Mouse (Mus musculus): ENCODE measurements around the gene Ipo11. TPM values are rescaled to one million over a fixed set of nuclear protein-coding genes. Genes with fewer than 3 reads are reported as not detected.

The Ipo11 gene
- total and polyA plus RNA-seq, 2 experiments from 2014 or later = 30.4 to 35.1 TPM

DNA sequence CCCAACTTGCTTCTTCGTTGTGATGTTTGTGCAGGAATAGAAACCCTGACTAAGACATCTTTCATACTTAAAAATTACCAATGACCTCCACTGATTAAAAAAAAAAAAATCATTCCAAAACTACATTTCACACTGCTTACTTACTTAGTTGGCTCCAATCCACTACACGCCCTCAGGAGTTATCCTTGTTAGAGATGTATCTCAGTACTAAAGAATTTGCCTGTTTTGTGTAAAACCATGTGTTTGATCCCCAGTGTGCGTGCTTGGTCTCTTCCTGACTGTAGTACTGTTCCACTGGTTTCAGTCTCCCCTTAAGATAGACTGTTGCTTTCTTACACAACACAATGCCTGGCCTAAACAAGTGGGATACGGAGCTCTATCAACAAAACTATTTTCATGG, 117.0 kb downstream of the Ipo11 start:
- H3K27ac ChIP-seq (ENCODE audit: low read depth) = no peak overlapping the region
- no peak overlapping the region for H3K4me2 ChIP-seq (ENCODE audit: low read depth, low read length)
- no peak overlapping the region for H3K9ac ChIP-seq (replicated peaks; ENCODE audit: low read depth, low read length)
- ATAC-seq (ENCODE audit: insufficient read depth, low read depth) (no peak), DNase-seq (ENCODE audit: low spot score) (no peak)
- no peak for TF ChIP-seq EP300 (IDR thresholded peaks at IDR 0.05; ENCODE audit: low read depth)
- TF ChIP-seq CTCF (IDR thresholded peaks at IDR 0.05; ENCODE audit: low read depth) = no peak
- no peaks in the 10 kb centered on the region; the same call in none of the 2 replicates for H3K36me3 ChIP-seq (replicated peaks; ENCODE audit: control insufficient read depth, insufficient read depth, low read length)
- H3K4me3 ChIP-seq (ENCODE audit: low read depth, low read length) = no peak overlapping the region
- no peaks in the 10 kb centered on the region for H3K9me3 ChIP-seq (replicated peaks; ENCODE audit: control insufficient read depth, low read length)
- no peaks in the 10 kb centered on the region for H3K27me3 ChIP-seq (ENCODE audit: control insufficient read depth, insufficient read depth, low read length)
- 68% methylated on average over 4 of the region's 4 CpGs for WGBS
- H3K4me1 ChIP-seq (ENCODE audit: control insufficient read depth, insufficient read depth) = no peaks in the 10 kb centered on the region

DNA sequence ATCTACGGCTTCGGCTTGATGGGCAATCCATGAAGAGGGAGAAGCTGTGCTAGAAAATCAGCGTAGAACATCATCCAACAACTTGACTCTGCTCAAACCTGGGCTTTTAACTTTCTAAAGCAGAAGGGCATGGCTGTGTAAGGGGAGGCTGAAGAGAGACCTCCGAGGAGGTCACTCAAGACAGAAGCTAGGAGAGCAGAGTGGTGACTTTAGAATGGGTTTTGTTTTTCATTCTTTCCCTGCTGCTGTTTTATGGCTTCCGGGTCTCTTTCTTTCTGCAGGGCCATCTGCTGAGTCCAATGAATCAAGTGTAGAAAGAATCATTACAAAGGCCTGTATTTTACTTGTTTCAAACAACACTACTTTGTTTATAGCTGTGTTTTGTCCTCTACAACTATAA, 119.7 kb downstream of the Ipo11 start:
- Histone ChIP-seq H3K9me3 (replicated peaks; ENCODE audit: control insufficient read depth, low read length) (no peaks in the 10 kb centered on the region), H3K27ac (ENCODE audit: low read depth) (no peak overlapping the region), H3K36me3 (replicated peaks; ENCODE audit: control insufficient read depth, insufficient read depth, low read length) (peaks cover under 1% of the 10 kb centered on the region; the same call in 1 of the 2 replicates), H3K4me1 (ENCODE audit: control insufficient read depth, insufficient read depth) (no peaks in the 10 kb centered on the region), H3K4me2 (ENCODE audit: low read depth, low read length) (no peak overlapping the region), H3K27me3 (ENCODE audit: control insufficient read depth, insufficient read depth, low read length) (no peaks in the 10 kb centered on the region), H3K9ac (replicated peaks; ENCODE audit: low read depth, low read length) (no peak overlapping the region), H3K4me3 (ENCODE audit: low read depth, low read length) (no peak overlapping the region)
- TF ChIP-seq CTCF (IDR thresholded peaks at IDR 0.05; ENCODE audit: low read depth) = no peak
- TF ChIP-seq EP300 (IDR thresholded peaks at IDR 0.05; ENCODE audit: low read depth) = no peak
- 90% methylated on average over 5 of the region's 5 CpGs for WGBS
- ATAC-seq (ENCODE audit: insufficient read depth, low read depth) (no peak), DNase-seq (ENCODE audit: low spot score) (no peak)

DNA sequence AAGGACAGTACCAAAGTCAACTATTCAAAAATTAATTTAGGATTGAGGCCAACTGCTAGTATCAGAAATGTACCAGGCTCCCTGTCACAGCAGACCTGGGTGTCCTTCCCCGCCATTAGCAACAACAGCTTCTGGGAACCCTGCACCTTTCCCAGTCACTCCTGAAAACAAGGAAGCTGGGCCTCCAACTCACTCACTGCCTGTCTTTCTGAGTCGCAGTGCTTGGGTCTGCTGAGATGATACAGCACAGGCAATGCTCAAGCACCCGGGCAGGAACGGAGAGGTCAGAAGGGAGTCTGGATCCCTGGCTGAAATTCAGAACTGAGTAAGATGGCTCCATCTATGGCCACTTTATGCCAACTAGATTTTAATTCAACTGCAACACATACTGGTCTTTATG, 123.2 kb downstream of the Ipo11 start:
- Histone ChIP-seq H3K4me2 (ENCODE audit: low read depth, low read length) (no peak overlapping the region), H3K27ac (ENCODE audit: low read depth) (no peak overlapping the region), H3K9ac (replicated peaks; ENCODE audit: low read depth, low read length) (no peak overlapping the region), H3K4me1 (ENCODE audit: control insufficient read depth, insufficient read depth) (no peaks in the 10 kb centered on the region), H3K36me3 (replicated peaks; ENCODE audit: control insufficient read depth, insufficient read depth, low read length) (peaks cover 26% of the 10 kb centered on the region), H3K4me3 (ENCODE audit: low read depth, low read length) (no peak overlapping the region), H3K27me3 (ENCODE audit: control insufficient read depth, insufficient read depth, low read length) (no peaks in the 10 kb centered on the region), H3K9me3 (replicated peaks; ENCODE audit: control insufficient read depth, low read length) (no peaks in the 10 kb centered on the region)
- ATAC-seq (ENCODE audit: insufficient read depth, low read depth) = no peak
- WGBS = 78% methylated on average over 4 of the region's 4 CpGs
- DNase-seq (ENCODE audit: low spot score) = no peak
- no peak for TF ChIP-seq CTCF (IDR thresholded peaks at IDR 0.05; ENCODE audit: low read depth)
- TF ChIP-seq EP300 (IDR thresholded peaks at IDR 0.05; ENCODE audit: low read depth) = no peak

DNA sequence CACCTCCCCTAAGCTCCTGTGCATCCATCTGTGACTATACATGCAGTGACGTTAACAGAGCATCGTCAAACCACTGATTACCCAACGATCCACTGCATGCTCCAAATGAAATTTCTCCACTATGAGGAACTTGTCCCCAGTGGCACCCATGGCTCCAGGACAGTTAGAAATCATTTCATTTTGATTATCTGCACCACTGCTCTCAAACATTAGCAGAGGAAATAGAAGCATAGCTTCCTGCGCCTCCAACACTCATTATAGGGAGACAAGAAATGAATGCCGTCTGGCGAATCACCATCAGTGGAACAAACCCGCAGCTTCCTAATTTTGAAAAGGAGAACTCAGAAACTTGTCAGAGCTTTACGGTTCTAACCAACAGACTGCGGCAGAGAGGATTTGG, 123.7 kb downstream of the Ipo11 start:
- peaks cover 26% of the 10 kb centered on the region for H3K36me3 ChIP-seq (replicated peaks; ENCODE audit: control insufficient read depth, insufficient read depth, low read length)
- no peaks in the 10 kb centered on the region for H3K4me1 ChIP-seq (ENCODE audit: control insufficient read depth, insufficient read depth)
- TF ChIP-seq CTCF (IDR thresholded peaks at IDR 0.05; ENCODE audit: low read depth) (no peak), EP300 (IDR thresholded peaks at IDR 0.05; ENCODE audit: low read depth) (no peak)
- ATAC-seq (ENCODE audit: insufficient read depth, low read depth) = no peak
- H3K9me3 ChIP-seq (replicated peaks; ENCODE audit: control insufficient read depth, low read length) = no peaks in the 10 kb centered on the region
- 86% methylated on average over 9 of the region's 9 CpGs for WGBS
- no peaks in the 10 kb centered on the region for H3K27me3 ChIP-seq (ENCODE audit: control insufficient read depth, insufficient read depth, low read length)
- H3K4me2 ChIP-seq (ENCODE audit: low read depth, low read length) = no peak overlapping the region
- no peak for DNase-seq (ENCODE audit: low spot score)
- no peak overlapping the region for H3K9ac ChIP-seq (replicated peaks; ENCODE audit: low read depth, low read length)
- no peak overlapping the region for H3K4me3 ChIP-seq (ENCODE audit: low read depth, low read length)
- H3K27ac ChIP-seq (ENCODE audit: low read depth) = no peak overlapping the region

DNA sequence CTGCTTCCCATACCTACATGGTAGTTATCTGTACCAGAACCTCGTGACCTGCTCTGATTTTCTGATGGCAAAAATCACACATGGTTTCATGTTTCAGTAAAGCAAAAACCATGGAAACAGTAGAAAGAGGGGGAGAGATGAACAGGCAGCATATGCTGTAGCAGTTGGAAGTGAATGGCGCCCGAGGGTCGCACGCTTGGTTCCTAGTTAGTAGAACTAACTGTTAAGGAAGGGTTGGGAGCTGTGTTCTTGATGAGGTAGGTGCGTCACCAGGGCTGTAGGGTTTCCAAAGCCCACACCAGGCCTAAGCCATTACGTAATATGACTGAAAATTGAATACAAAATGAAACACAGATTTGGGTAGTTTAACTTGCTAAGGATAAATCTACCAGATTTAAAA, 126.6 kb downstream of the Ipo11 start:
- Histone ChIP-seq H3K9ac (replicated peaks; ENCODE audit: low read depth, low read length) (no peak overlapping the region), H3K4me2 (ENCODE audit: low read depth, low read length) (no peak overlapping the region), H3K4me1 (ENCODE audit: control insufficient read depth, insufficient read depth) (no peaks in the 10 kb centered on the region), H3K9me3 (replicated peaks; ENCODE audit: control insufficient read depth, low read length) (no peaks in the 10 kb centered on the region), H3K4me3 (ENCODE audit: low read depth, low read length) (no peak overlapping the region), H3K36me3 (replicated peaks; ENCODE audit: control insufficient read depth, insufficient read depth, low read length) (peaks cover 26% of the 10 kb centered on the region), H3K27me3 (ENCODE audit: control insufficient read depth, insufficient read depth, low read length) (no peaks in the 10 kb centered on the region), H3K27ac (ENCODE audit: low read depth) (no peak overlapping the region)
- no peak for ATAC-seq (ENCODE audit: insufficient read depth, low read depth)
- TF ChIP-seq EP300 (IDR thresholded peaks at IDR 0.05; ENCODE audit: low read depth) = no peak
- TF ChIP-seq CTCF (IDR thresholded peaks at IDR 0.05; ENCODE audit: low read depth) = no peak
- DNase-seq (ENCODE audit: low spot score) = no peak
- 97% methylated on average over 7 of the region's 7 CpGs for WGBS

DNA sequence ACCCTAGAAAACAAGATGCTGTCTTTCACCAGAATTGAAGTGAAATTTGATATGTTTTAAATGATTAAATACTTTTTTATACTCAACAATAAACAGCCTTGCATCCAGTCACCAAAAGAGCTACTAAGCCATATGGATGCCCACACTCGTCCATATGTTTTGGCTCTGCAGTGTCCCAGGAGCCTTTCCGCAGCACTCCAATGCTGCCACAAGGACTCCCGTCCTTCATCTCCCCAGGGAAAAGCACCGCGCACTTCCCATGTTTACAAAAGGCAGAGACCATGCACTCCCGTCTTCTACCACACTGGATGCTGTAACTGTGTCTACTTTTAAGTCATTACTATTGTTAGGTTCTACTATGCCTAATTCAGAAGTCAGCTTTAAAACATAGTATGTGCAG, 127.9 kb downstream of the Ipo11 start:
- Histone ChIP-seq H3K9me3 (replicated peaks; ENCODE audit: control insufficient read depth, low read length) (no peaks in the 10 kb centered on the region), H3K4me3 (ENCODE audit: low read depth, low read length) (no peak overlapping the region), H3K36me3 (replicated peaks; ENCODE audit: control insufficient read depth, insufficient read depth, low read length) (peaks cover 30% of the 10 kb centered on the region), H3K4me2 (ENCODE audit: low read depth, low read length) (no peak overlapping the region), H3K27me3 (ENCODE audit: control insufficient read depth, insufficient read depth, low read length) (no peaks in the 10 kb centered on the region), H3K9ac (replicated peaks; ENCODE audit: low read depth, low read length) (no peak overlapping the region), H3K4me1 (ENCODE audit: control insufficient read depth, insufficient read depth) (no peaks in the 10 kb centered on the region), H3K27ac (ENCODE audit: low read depth) (no peak overlapping the region)
- TF ChIP-seq EP300 (IDR thresholded peaks at IDR 0.05; ENCODE audit: low read depth) (no peak), CTCF (IDR thresholded peaks at IDR 0.05; ENCODE audit: low read depth) (no peak)
- DNase-seq (ENCODE audit: low spot score) (no peak), ATAC-seq (ENCODE audit: insufficient read depth, low read depth) (no peak)
- WGBS = 83% methylated on average over 6 of the region's 6 CpGs
